Mouse (Mus musculus): ENCODE results near the gene Zfp654. TPM values are rescaled to one million over a fixed set of nuclear protein-coding genes. Genes with fewer than 3 reads are reported as not detected.

The Zfp654 gene
- total and polyA plus RNA-seq, 3 experiments, result 6.5 to 22.6 (median 7.1) TPM

- DNase-seq (ENCODE audit: extremely low read depth), result no peak
Observed at GRCm38 (mm10) chr16:64756321-64756720, 95.1 kb downstream of the Zfp654 start.

GRCm38 (mm10) chr16:64754743-64755139, 96.7 kb downstream of the Zfp654 start:
- TF ChIP-seq RAD21 (IDR thresholded peaks at IDR 0.05; ENCODE audit: low read depth, low read length) (peak; percentile 96), HCFC1 (IDR thresholded peaks at IDR 0.05; ENCODE audit: low read depth, low read length) (no peak), ZC3H11A (IDR thresholded peaks at IDR 0.05; ENCODE audit: low read depth, low read length) (peak; percentile 90), CHD1 (IDR thresholded peaks at IDR 0.05; ENCODE audit: low read depth, low read length) (no peak), SMC3 (IDR thresholded peaks at IDR 0.05; ENCODE audit: low read depth, low read length) (peak; percentile 89), CTCF (conservative IDR thresholded peaks at IDR 0.05 in 1 of 2, IDR thresholded peaks at IDR 0.05 in 1 of 2; ENCODE audit: low read depth in 2 of 2, low read length in 2 of 2) (peak; percentile 10 to 95; a peak in 2 of 4 replicates), GABPA (IDR thresholded peaks at IDR 0.05; ENCODE audit: insufficient replicate concordance, low read depth, low read length) (no peak), TCF12 (IDR thresholded peaks at IDR 0.05; ENCODE audit: low read depth, low read length) (no peak)
- no peak overlapping the region for H3K4me3 ChIP-seq (replicated peaks in 1 of 3; ENCODE audit: low read depth in 2 of 3, low read length in 2 of 3, poor library complexity in 1 of 3)
- no peak overlapping the region for H3K4me2 ChIP-seq (ENCODE audit: insufficient read depth, low read depth, poor library complexity, severe bottlenecking)
- H3K9ac ChIP-seq (ENCODE audit: insufficient read depth, low read depth), result no peak overlapping the region
- H3K9me3 ChIP-seq (replicated peaks; ENCODE audit: low read length), result peaks cover 8% of the 10 kb centered on the region
- H3K27ac ChIP-seq (ENCODE audit: insufficient read depth, low read depth), result no peak overlapping the region
- peaks cover 4 to 38% of the 10 kb centered on the region in 2 experiments; a peak in 3 of 4 replicates for H3K4me1 ChIP-seq (ENCODE audit: control insufficient read depth in 1 of 2, insufficient read depth in 2 of 2)
- no peaks in the 10 kb centered on the region for H3K36me3 ChIP-seq (replicated peaks in 1 of 2; ENCODE audit: control insufficient read depth in 1 of 2, insufficient read depth in 1 of 2, low read length in 1 of 2)
- H3K79me2 ChIP-seq (replicated peaks; ENCODE audit: control insufficient read depth, extremely low read depth, insufficient read depth, poor library complexity, severe bottlenecking), result no peaks in the 10 kb centered on the region
- dilution Hi-C loops (cut with MboI; ENCODE audit: extremely low pct_ligation_motif_present, extremely low pct_unique_long_range_greater_than_20kb, low sequenced_read_pairs) (no loop called here), in situ Hi-C loops (cut with MboI; ENCODE audit: low pct_ligation_motif_present, low pct_unique_long_range_greater_than_20kb, low sequenced_read_pairs) (loop anchor here (25.0 kb wide), 1 partner anchor 733 kb away; no protein-coding TSS in a partner anchor)
- no peaks in the 10 kb centered on the region for H3K27me3 ChIP-seq (replicated peaks)
- DNase-seq (ENCODE audit: extremely low read depth), result peak; percentile 52

More at GRCm38 (mm10) chr16:64756321-64756720, 95.1 kb downstream of the Zfp654 start:
- Histone ChIP-seq H3K4me3 (replicated peaks in 1 of 3; ENCODE audit: low read depth in 2 of 3, low read length in 2 of 3, poor library complexity in 1 of 3) (no peak overlapping the region), H3K36me3 (replicated peaks in 1 of 2; ENCODE audit: control insufficient read depth in 1 of 2, insufficient read depth in 1 of 2, low read length in 1 of 2) (peaks cover 0 to under 1% of the 10 kb centered on the region in 2 experiments), H3K4me2 (ENCODE audit: insufficient read depth, low read depth, poor library complexity, severe bottlenecking) (no peak overlapping the region), H3K9me3 (replicated peaks; ENCODE audit: low read length) (peaks cover 8% of the 10 kb centered on the region), H3K4me1 (ENCODE audit: control insufficient read depth in 1 of 2, insufficient read depth in 2 of 2) (peaks cover 4 to 30% of the 10 kb centered on the region in 2 experiments; a peak in 3 of 4 replicates), H3K79me2 (replicated peaks; ENCODE audit: control insufficient read depth, extremely low read depth, insufficient read depth, poor library complexity, severe bottlenecking) (no peaks in the 10 kb centered on the region), H3K27ac (ENCODE audit: insufficient read depth, low read depth) (no peak overlapping the region), H3K9ac (ENCODE audit: insufficient read depth, low read depth) (no peak overlapping the region), H3K27me3 (replicated peaks) (no peaks in the 10 kb centered on the region)
- in situ Hi-C loops (cut with MboI; ENCODE audit: low pct_ligation_motif_present, low pct_unique_long_range_greater_than_20kb, low sequenced_read_pairs) (loop anchor here (25.0 kb wide), 1 partner anchor 731 kb away; no protein-coding TSS in a partner anchor), dilution Hi-C loops (cut with MboI; ENCODE audit: extremely low pct_ligation_motif_present, extremely low pct_unique_long_range_greater_than_20kb, low sequenced_read_pairs) (no loop called here)
- TF ChIP-seq KAT2A (IDR thresholded peaks at IDR 0.05; ENCODE audit: insufficient replicate concordance, low read length) (no peak), NELFE (IDR thresholded peaks at IDR 0.05; ENCODE audit: low read depth, low read length) (no peak), TBP (conservative IDR thresholded peaks at IDR 0.05; ENCODE audit: low read depth, low read length) (no peak), MAFK (IDR thresholded peaks at IDR 0.05; ENCODE audit: insufficient replicate concordance, low read length) (no peak), RCOR1 (conservative IDR thresholded peaks at IDR 0.05; ENCODE audit: low read depth, low read length) (no peak), USF1 (IDR thresholded peaks at IDR 0.05; ENCODE audit: low read depth, low read length) (no peak), ETS1 (conservative IDR thresholded peaks at IDR 0.05; ENCODE audit: low read depth, low read length) (no peak), BHLHE40 (IDR thresholded peaks at IDR 0.05; ENCODE audit: low read depth, low read length) (no peak), TCF12 (IDR thresholded peaks at IDR 0.05; ENCODE audit: low read depth, low read length) (no peak), RAD21 (IDR thresholded peaks at IDR 0.05; ENCODE audit: low read depth, low read length) (no peak), UBTF (IDR thresholded peaks at IDR 0.05; ENCODE audit: low read depth, low read length) (no peak), ZC3H11A (IDR thresholded peaks at IDR 0.05; ENCODE audit: low read depth, low read length) (no peak), MEF2A (IDR thresholded peaks at IDR 0.05; ENCODE audit: borderline replicate concordance, low read depth, low read length) (no peak), USF2 (conservative IDR thresholded peaks at IDR 0.05; ENCODE audit: low read depth, low read length) (no peak), IRF4 (IDR thresholded peaks at IDR 0.05; ENCODE audit: low read depth, low read length) (no peak), JUND (conservative IDR thresholded peaks at IDR 0.05; ENCODE audit: low read depth, low read length) (no peak), NRF1 (IDR thresholded peaks at IDR 0.05; ENCODE audit: low read depth, low read length) (no peak), MYC (IDR thresholded peaks at IDR 0.05; ENCODE audit: low read depth, low read length) (no peak)
